Mouse (Mus musculus) layer of hippocampus, postnatal 36 days (tissue): Measurements from ENCODE around the gene Slc22a23. TPM values are rescaled to one million over a fixed set of nuclear protein-coding genes. Genes with fewer than 3 reads are reported as not detected.
A peak's percentile ranks its signal among the peaks of the same experiment; 100 is the strongest.

Experiments used
- DNase-seq, 2 experiments: peaks; one replicate each; pipeline ENCODE4 v3.0.0; 2022
- total RNA-seq, 2 experiments: library from RNA; stranded (reverse); gene quantifications; 2 replicates each; pipeline ENCODE4 v1.2.3; 2021

Gene Slc22a23
- total RNA-seq, 2 experiments from 2014 or later, result 36.0 to 36.5 TPM

- no peak for DNase-seq
Observed at GRCm38 (mm10) chr13:34266942-34267660, 77.9 kb downstream of the Slc22a23 start.

DNA sequence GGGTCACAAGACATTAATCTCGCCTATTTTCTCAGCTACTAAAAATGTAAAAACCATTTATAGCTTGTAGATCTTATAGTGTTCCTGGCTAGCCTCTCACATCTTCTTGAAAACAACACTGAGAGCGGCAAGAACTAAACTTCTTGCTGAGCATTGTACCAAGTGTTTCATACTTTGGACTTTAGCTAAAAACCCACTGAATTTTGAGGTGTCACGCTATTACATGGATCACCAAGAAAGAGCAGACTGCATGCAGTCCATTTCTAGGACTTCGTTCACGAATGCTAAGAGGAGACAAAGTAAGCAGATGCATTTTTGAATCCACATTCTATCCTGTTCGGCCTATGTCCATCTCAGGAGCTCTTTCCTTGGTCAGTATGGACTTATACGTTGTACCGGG is 78.9 kb downstream of the Slc22a23 start:
- no peak for DNase-seq

DNA sequence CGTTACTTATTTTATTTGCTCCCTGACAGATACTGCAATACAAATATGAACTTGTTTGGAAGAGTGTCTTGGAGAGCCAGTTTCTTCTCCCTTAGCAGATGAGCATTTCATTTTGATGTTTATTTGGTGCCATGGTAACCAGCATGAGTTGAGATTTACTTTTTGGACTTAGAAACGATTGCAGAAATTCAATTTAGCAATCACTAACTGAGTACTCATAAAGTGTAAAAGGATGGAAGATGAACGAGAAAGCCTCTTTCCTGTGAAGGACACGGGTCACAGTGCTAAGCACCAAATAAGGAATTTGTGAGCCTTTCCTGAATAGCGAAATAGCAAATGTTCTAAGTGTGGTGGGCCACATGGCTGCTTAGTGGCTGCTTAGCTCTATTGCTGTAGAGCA is 79.4 kb downstream of the Slc22a23 start:
- no peak for DNase-seq

DNA sequence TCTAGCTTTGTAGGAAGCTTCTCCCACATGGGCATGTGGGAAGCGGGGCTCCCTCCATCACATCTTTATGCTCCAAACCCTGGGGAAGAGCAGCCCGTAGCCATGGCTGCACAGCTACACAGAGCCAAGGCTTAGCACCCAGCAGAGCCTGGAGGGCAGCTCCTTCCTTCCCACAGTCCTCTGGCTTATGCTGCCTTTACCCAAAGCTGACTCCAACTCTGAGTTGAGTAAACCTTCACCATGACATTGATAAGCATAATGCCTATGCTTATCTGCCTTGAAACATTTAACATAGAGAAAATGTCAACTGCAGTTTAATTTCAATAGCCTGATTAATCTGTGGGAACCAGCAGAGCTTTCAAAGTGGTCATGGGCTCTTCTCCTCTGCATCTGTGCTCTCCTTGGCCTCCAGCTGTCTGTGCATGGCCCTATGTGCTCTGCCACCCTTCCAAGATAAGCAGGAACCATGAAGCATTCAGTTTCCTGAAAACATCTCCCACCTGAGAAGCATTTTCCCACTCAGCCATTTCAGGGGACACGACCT is 79.9 kb downstream of the Slc22a23 start:
- DNase-seq, result no peak

DNA sequence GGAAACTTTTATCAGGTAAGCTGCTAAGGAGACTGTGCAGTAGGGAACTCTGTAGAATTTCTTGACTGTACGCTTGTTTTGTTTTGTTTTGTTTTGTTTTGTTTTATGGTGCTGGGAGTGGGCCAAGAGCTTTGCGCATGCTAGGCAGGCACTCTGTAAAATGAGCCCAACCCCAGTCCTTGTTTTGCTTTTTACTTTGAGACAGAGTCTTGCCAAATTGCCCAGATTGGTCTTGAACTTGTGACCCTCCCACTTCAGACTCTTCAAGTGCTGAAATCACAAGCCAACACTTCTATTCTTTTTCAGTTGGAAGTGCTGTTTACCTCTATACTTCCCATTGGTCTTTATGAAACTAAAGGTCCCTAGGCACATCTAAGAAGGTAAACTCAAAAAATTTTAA is 80.5 kb downstream of the Slc22a23 start:
- no peak for DNase-seq

DNA sequence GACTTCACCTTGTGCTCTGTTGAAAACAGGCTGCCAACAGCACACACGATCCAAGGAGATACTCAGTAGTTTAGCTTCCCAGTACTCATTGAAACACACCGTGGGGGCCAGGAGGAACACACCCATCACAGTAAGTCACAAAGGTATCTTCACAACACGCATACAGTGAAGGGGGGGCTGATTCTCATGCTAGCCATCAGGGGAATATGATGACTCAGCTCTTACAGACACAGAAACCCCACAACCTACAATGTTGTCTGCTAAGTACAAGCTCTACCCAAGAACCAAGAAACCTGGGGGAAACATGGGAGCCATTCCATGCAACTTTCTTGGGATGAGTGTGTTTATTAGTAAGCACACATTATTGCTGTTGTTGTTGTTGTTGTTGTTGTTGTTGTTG is 86.2 kb downstream of the Slc22a23 start:
- no peak for DNase-seq

GRCm38 (mm10) chr13:34257177-34257576 is 87.8 kb downstream of the Slc22a23 start:
- no peak for DNase-seq

- DNase-seq, result no peak
Observed at GRCm38 (mm10) chr13:34256676-34257075, 88.3 kb downstream of the Slc22a23 start.

- DNase-seq, result no peak
Observed at GRCm38 (mm10) chr13:34255297-34255696, 89.7 kb downstream of the Slc22a23 start.

GRCm38 (mm10) chr13:34254691-34255090 is 90.3 kb downstream of the Slc22a23 start:
- DNase-seq, result peak in 1 of 2 experiments; percentile 41

GRCm38 (mm10) chr13:34253736-34254135 is 91.2 kb downstream of the Slc22a23 start:
- DNase-seq, result no peak

DNA sequence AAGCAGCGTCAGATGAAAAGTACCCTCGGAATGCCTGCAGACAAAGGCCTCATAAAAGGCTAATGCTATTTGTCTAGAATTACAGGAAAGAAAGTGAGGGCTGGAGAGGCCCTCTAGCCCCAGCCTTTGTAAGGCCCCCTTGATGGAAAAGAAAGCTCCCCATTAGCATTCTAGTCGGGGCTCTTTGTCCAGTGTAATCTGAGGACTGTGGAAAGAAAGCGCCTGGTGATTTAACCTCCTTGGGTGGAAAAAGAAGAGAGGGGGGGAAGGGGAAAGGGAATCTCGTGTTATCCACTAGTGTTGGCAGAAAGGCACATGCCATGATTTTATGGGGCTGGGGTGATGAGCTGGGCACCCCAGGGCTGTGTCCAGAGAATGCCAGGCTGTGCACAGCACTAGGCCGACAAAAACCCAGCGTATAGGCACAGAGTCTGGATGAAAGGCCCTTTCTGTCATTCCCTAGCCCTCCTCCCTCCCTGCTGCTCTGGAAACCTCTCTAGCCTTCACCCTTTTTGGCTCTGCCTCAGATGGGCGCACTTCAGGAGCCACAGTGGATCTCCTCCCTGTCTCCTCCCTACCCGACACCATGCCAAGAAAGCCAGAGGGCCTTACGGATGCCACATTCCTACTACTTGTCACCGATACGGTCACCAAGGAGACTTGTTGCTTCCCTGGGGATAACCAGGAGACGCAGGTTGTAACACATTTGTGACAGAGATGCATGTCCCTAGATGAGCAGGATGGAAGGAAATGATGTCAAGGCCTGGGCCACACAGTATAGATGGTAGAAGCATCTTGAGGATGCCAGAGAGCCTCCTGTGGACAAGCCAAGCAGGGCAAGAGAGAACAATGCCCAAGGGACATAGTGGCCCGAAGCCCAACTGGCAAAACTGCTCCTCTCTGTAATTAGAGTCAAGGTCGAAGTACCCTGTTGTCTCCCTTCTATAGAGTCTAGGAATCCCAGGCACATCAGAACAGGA is 95.8 kb downstream of the Slc22a23 start:
- DNase-seq, result peak in 1 of 2 experiments; percentile 20

GRCm38 (mm10) chr13:34248107-34248506 is 96.9 kb downstream of the Slc22a23 start:
- no peak for DNase-seq

DNA sequence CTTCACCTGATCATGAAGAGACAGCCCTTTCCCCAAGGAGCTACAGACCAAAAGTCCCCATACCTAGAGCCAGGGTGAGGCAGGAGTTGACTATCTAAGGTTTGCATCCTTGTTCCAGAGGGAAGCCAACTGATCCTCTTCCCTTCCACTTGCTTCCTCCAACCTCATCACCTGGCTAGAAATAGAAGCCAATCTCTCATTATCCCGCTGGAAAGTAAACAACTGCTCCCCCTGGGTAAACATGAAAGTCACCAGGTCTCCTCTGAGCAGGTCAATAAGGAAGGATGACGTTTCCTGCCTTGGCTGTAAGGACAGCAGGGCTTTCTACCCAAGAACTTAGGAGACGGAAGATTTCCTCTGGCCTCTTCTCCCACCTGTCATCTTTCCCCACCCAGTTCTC is 98.2 kb downstream of the Slc22a23 start:
- no peak for DNase-seq

- DNase-seq, result no peak
Observed at GRCm38 (mm10) chr13:34245216-34245615, 99.8 kb downstream of the Slc22a23 start.

- DNase-seq, result no peak
Observed at GRCm38 (mm10) chr13:34244186-34244585, 100.8 kb downstream of the Slc22a23 start.

DNA sequence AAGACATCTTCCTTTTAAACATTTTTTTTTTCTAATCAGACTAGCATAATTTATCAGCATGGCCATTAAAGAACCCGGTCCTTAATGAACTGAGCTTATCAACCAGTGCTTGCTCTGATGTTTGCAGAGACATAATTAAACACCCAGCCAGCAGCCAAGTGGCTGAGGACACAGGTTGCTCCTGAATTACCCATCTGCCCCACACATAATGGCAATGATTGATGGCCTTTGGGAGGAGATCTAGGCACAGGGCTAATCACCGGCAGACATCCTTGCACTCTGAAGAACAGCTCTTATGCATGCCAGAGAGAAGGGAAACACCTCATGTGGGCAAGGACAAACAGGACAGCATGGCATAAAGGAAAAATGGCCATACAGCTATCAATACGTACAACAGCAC is 102.8 kb downstream of the Slc22a23 start:
- DNase-seq, result no peak

GRCm38 (mm10) chr13:34240087-34240428 is 104.9 kb downstream of the Slc22a23 start:
- DNase-seq, result no peak

GRCm38 (mm10) chr13:34239371-34240086 is 105.5 kb downstream of the Slc22a23 start:
- DNase-seq, result no peak

DNA sequence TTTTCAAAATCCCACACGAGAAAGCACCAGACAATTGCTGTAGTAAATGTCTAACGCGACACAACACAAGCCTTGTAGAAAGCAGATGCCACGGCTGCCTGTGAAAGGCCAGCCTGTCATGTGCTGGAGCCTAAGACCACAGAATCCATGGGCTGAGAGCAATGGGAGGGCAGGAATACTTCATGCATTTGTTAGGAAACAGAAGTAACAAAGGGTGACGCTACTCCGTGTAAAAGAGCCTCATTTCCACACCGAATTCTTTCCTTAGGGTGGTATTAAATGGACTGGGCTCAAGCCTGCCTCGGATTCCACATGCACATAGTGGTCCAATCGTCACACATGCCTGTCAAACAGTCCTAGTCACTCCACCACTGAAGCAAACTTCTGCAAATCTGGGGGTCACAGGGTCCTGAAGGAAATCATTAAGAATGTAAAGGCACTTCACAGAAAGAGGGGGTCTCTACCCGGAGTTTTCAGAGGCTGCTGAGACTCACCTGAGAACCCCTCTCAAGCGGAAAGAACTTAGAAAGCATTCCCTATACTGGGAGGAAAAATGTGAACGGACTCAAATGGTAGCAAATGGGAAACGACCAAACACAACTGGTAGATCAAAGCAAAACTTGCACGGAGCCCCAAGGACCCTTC is 106.2 kb downstream of the Slc22a23 start:
- no peak for DNase-seq

DNA sequence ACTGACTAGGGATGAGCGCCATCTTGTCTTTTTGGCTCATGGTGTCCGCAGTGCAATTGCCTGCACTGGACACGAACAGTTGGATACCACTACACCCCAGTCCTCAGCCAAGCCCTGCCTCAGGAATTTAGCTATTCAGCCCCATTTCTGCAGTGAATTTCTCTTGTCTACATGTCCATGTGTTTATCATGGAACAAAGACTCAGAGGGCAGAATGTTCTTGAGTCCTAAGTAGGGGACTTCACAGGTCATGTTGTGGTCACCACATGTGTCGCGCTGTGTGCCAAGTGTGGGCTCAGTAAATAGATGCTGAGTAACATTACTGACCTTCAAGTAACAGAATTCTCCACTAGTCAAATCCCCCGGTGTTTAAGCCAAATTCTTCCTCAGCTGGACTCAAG is 109.9 kb downstream of the Slc22a23 start:
- no peak for DNase-seq

GRCm38 (mm10) chr13:34234439-34234838 is 110.5 kb downstream of the Slc22a23 start:
- no peak for DNase-seq
